Mouse (Mus musculus): Measurements from ENCODE around the gene Naaladl2. TPM values are rescaled to one million over a fixed set of nuclear protein-coding genes. Genes with fewer than 3 reads are reported as not detected.

Naaladl2 gene
- total and polyA plus RNA-seq, 3 experiments = 0.13 TPM; not detected in 2

- H3K9ac ChIP-seq (ENCODE audit: insufficient read depth, low read depth) = no peak overlapping the region
- dilution Hi-C loops (cut with MboI; ENCODE audit: extremely low pct_ligation_motif_present, extremely low pct_unique_long_range_greater_than_20kb, low sequenced_read_pairs) = no loop called here
- TF ChIP-seq PAX5 (IDR thresholded peaks at IDR 0.05; ENCODE audit: low read length) = no peak
- TF ChIP-seq UBTF (IDR thresholded peaks at IDR 0.05; ENCODE audit: low read depth, low read length) = no peak
- TF ChIP-seq JUN (IDR thresholded peaks at IDR 0.05; ENCODE audit: insufficient read depth, low read depth, low read length) = no peak
- no peak for TF ChIP-seq MEF2A (IDR thresholded peaks at IDR 0.05; ENCODE audit: borderline replicate concordance, low read depth, low read length)
- no peak for TF ChIP-seq GABPA (IDR thresholded peaks at IDR 0.05; ENCODE audit: insufficient replicate concordance, low read depth, low read length)
- no peak for TF ChIP-seq E2F4 (IDR thresholded peaks at IDR 0.05; ENCODE audit: insufficient replicate concordance, low read depth, low read length)
- no peak for TF ChIP-seq SMC3 (IDR thresholded peaks at IDR 0.05; ENCODE audit: low read depth, low read length)
- TF ChIP-seq MYC (IDR thresholded peaks at IDR 0.05; ENCODE audit: low read depth, low read length) = no peak
- no peak for TF ChIP-seq USF2 (conservative IDR thresholded peaks at IDR 0.05; ENCODE audit: low read depth, low read length)
- TF ChIP-seq SIN3A (IDR thresholded peaks at IDR 0.05; ENCODE audit: low read length) = no peak
- H3K36me3 ChIP-seq (replicated peaks in 1 of 2; ENCODE audit: control insufficient read depth in 1 of 2, insufficient read depth in 1 of 2, low read length in 1 of 2) = no peaks in the 10 kb centered on the region
- no peak overlapping the region for H3K27ac ChIP-seq (ENCODE audit: insufficient read depth, low read depth)
- no peak for DNase-seq (ENCODE audit: extremely low read depth)
- H3K4me1 ChIP-seq (ENCODE audit: control insufficient read depth in 1 of 2, insufficient read depth in 2 of 2) = no peaks in the 10 kb centered on the region
- no peak overlapping the region for H3K4me3 ChIP-seq (replicated peaks in 1 of 3; ENCODE audit: low read depth in 2 of 3, low read length in 2 of 3, poor library complexity in 1 of 3)
- peaks cover 15% of the 10 kb centered on the region for H3K9me3 ChIP-seq (replicated peaks; ENCODE audit: low read length)
- H3K4me2 ChIP-seq (ENCODE audit: insufficient read depth, low read depth, poor library complexity, severe bottlenecking) = no peak overlapping the region
- H3K79me2 ChIP-seq (replicated peaks; ENCODE audit: control insufficient read depth, extremely low read depth, insufficient read depth, poor library complexity, severe bottlenecking) = no peaks in the 10 kb centered on the region
- H3K27me3 ChIP-seq (replicated peaks) = no peaks in the 10 kb centered on the region
- in situ Hi-C loops (cut with MboI; ENCODE audit: low pct_ligation_motif_present, low pct_unique_long_range_greater_than_20kb, low sequenced_read_pairs) = no loop called here
Measured at GRCm38 (mm10) chr3:24391737-24392136, 752.3 kb downstream of the Naaladl2 start.

DNA sequence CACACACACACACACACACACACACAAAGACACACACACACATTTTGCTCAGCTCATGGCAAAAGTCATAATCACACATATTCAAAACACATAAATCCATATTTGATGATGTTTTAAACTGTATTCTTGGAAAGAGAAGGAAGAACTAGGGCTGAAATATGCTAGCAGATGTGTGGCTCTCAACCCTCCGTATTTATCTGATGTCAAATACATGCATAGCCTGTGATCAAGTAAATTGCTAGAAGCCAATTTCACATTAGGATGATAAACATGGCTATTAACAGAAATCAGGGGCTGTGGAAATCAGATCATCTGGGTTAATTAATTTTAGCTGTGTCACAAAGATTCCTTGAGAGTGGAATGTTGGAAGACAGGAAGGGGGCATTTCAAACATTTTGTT lies 752.8 kb downstream of the Naaladl2 start:
- Histone ChIP-seq H3K27me3 (replicated peaks) (no peaks in the 10 kb centered on the region), H3K4me3 (replicated peaks in 1 of 3; ENCODE audit: low read depth in 2 of 3, low read length in 2 of 3, poor library complexity in 1 of 3) (no peak overlapping the region), H3K79me2 (replicated peaks; ENCODE audit: control insufficient read depth, extremely low read depth, insufficient read depth, poor library complexity, severe bottlenecking) (no peaks in the 10 kb centered on the region), H3K27ac (ENCODE audit: insufficient read depth, low read depth) (no peak overlapping the region), H3K4me1 (ENCODE audit: control insufficient read depth in 1 of 2, insufficient read depth in 2 of 2) (no peaks in the 10 kb centered on the region), H3K4me2 (ENCODE audit: insufficient read depth, low read depth, poor library complexity, severe bottlenecking) (no peak overlapping the region), H3K9me3 (replicated peaks; ENCODE audit: low read length) (peaks cover 15% of the 10 kb centered on the region), H3K36me3 (replicated peaks in 1 of 2; ENCODE audit: control insufficient read depth in 1 of 2, insufficient read depth in 1 of 2, low read length in 1 of 2) (no peaks in the 10 kb centered on the region), H3K9ac (ENCODE audit: insufficient read depth, low read depth) (no peak overlapping the region)
- in situ Hi-C loops (cut with MboI; ENCODE audit: low pct_ligation_motif_present, low pct_unique_long_range_greater_than_20kb, low sequenced_read_pairs) = no loop called here
- TF ChIP-seq ETS1 (conservative IDR thresholded peaks at IDR 0.05; ENCODE audit: low read depth, low read length) (no peak), UBTF (IDR thresholded peaks at IDR 0.05; ENCODE audit: low read depth, low read length) (no peak), MAX (IDR thresholded peaks at IDR 0.05; ENCODE audit: low read length) (no peak), NELFE (IDR thresholded peaks at IDR 0.05; ENCODE audit: low read depth, low read length) (no peak), TCF12 (IDR thresholded peaks at IDR 0.05; ENCODE audit: low read depth, low read length) (no peak), USF1 (IDR thresholded peaks at IDR 0.05; ENCODE audit: low read depth, low read length) (no peak), ZC3H11A (IDR thresholded peaks at IDR 0.05; ENCODE audit: low read depth, low read length) (no peak), MAFK (IDR thresholded peaks at IDR 0.05; ENCODE audit: insufficient replicate concordance, low read length) (no peak), SIN3A (IDR thresholded peaks at IDR 0.05; ENCODE audit: low read length) (no peak), JUN (IDR thresholded peaks at IDR 0.05; ENCODE audit: insufficient read depth, low read depth, low read length) (no peak), IRF4 (IDR thresholded peaks at IDR 0.05; ENCODE audit: low read depth, low read length) (no peak), E2F4 (IDR thresholded peaks at IDR 0.05; ENCODE audit: insufficient replicate concordance, low read depth, low read length) (no peak), GABPA (IDR thresholded peaks at IDR 0.05; ENCODE audit: insufficient replicate concordance, low read depth, low read length) (no peak), POLR2AphosphoS2 (IDR thresholded peaks at IDR 0.05; ENCODE audit: low read depth, low read length) (no peak)
- dilution Hi-C loops (cut with MboI; ENCODE audit: extremely low pct_ligation_motif_present, extremely low pct_unique_long_range_greater_than_20kb, low sequenced_read_pairs) = no loop called here
- no peak for DNase-seq (ENCODE audit: extremely low read depth)

Measured in CH12.LX (cell line).